Mouse (Mus musculus): ENCODE data around the gene Slc25a13.

The Slc25a13 gene

DNA sequence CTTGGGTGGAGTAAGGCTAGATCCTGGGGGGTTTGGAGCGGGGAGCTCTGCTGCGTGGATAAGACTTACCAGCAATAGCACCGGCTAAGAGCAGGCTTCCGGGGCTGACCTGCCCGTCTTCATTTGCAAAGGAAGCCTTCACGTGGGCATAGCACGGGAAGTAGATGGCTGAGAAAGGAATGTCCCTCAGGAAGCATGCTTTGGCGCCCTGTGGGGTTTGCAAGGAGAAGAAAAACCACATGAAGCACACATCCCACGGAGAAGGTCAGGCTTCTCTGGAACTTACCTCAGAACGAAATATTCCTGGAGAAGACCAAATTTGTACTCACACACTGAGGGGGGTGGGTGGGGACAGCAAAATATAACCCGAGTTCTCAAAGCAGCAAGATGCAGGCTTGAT, 164.3 kb downstream of the Slc25a13 start:
- no peak for DNase-seq (ENCODE audit: inconsistent age in 2 of 2, low spot score in 1 of 2)

GRCm38 (mm10) chr6:6046729-6047424, 170.1 kb downstream of the Slc25a13 start:
- no peak for DNase-seq (ENCODE audit: inconsistent age in 2 of 2, low spot score in 1 of 2)

DNA sequence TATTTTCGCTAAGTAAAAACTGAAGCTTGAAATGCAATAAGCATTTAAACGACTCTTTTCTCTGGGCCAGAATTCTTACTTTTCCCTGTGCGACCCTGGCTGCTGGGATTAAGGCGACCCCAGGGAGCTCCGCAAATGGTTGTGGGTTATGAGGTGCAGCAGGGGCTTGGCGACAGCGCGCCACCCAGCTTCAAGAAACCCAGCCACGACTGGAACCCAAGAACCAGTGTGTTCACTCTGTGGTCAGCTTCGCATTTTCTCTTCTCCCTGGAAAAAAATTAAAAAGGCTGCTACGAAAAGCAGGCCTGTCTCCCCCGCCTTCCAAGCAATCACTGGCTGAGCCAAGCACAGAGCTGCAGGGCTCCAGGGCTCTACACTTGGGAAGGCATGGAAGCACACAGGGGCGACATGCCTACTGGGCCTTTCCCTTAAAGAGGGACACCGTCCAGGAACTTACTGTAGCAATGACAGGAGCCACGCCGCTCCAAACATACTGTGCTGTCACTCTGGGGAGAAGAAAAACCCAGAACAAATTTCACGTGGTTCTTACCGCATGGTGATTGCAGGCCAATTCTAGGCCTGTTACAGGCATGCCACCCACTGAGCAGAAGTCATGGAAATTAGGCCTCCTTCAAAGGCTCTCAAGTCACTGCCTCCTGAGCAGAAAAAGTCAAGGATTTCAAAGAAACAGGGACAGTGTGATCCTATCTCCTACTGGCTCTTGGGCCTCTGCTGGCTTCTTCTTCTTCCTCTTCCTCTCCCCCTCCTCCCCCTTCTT, 178.0 kb downstream of the Slc25a13 start:
- DNase-seq (ENCODE audit: inconsistent age in 2 of 2, low spot score in 1 of 2) = no peak

GRCm38 (mm10) chr6:6027664-6028063, 189.3 kb downstream of the Slc25a13 start:
- DNase-seq (ENCODE audit: inconsistent age in 2 of 2, low spot score in 1 of 2) = no peak

DNA sequence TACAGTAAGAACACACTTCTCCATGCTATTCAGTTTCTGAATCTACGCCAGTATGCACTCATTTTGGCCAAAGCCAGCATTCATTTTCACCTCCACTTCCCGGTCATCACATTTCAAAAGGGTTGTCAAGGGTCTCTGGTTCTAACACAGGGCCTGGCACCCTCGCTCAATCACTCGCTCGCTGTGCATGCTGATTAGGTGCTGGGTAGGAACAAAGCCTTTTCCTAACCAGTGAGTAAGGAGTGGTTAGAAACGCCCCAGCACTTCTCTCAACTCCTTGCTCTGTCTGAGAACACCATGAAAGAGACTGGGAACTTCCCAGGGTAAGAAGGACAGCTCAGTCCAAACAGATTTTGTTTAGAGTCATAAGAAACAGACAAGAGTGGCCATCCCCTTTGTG, 193.0 kb downstream of the Slc25a13 start:
- DNase-seq (ENCODE audit: inconsistent age in 2 of 2, low spot score in 1 of 2) = no peak

DNA sequence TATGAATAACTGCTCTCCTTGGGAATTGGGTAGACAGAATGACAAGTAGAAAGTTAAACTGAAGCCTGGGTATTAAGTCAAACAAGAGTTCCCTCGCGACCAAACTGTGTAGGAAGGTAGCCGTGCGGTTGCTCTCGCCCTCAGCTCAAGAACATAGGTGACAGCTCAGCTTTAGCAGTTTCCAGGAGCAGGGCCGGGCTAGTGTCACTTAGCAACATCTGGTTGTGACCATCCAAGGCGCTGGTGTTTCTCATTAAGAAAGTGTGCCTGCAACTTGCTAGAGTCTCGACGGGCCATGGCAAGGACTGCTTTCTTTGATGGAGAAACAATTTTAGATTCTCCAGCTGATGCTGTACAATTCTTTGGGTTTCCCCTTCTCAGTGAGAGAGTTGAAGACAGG, 200.0 kb downstream of the Slc25a13 start:
- DNase-seq (ENCODE audit: inconsistent age in 2 of 2, low spot score in 1 of 2) = no peak

DNA sequence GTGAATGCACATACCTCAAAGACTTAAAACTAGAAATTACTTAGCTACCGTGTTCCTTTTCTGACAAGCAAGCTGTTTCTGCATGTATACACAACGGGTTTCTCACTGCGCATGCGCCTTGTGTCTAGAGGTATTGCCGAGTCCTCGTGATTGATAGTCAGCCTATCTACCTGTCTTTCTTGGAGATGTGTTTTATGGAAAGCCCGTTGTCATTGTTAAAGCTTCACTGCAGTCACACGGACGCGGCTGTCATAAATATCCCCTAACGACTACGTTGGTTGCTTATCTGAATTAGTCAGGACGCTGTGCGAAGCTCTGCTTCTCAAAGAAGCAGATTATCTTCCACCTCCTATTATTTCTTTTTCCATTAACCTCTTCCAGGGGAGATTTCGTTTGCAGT, 201.4 kb downstream of the Slc25a13 start:
- DNase-seq (ENCODE audit: inconsistent age in 2 of 2, low spot score in 1 of 2) = no peak

- DNase-seq (ENCODE audit: inconsistent age in 2 of 2, low spot score in 1 of 2) = no peak
Observed at GRCm38 (mm10) chr6:6011364-6011763, 205.6 kb downstream of the Slc25a13 start.

DNA sequence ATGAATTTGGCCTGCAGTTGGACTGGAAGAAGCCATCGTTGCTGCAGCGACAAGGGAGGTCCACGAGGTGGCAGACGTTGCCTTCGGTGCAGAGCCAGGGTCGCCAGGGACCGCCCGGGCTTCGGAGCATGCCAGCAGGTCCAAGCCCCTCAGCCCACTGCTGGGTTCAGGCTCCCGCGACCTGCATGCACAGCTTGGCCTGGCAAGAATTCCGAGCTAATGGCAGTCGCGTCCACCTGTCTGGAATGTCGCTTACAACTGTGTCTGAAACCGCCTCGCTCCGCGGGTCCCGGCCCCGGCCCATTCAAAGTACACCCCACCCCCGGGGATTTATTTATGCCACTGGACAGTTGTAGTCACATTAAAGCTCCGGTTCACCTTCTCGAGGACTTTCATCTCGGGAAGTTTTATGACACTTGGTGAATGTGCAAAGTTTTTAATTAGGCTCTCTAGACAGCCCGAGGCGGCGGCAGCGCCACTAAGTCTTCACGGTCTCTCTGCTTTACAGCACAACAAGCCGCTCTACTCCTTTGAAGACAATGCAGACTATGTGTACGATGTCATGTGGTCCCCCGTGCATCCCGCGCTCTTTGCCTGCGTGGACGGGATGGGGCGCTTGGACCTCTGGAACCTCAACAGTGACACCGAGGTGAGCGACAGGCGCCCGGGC, 211.1 kb downstream of the Slc25a13 start:
- DNase-seq (ENCODE audit: inconsistent age in 2 of 2, low spot score in 1 of 2) = peak; percentile 60 to 87

- DNase-seq (ENCODE audit: inconsistent age in 2 of 2, low spot score in 1 of 2) = no peak
Observed at GRCm38 (mm10) chr6:6004756-6005485, 212.1 kb downstream of the Slc25a13 start.

GRCm38 (mm10) chr6:6002061-6002460, 214.9 kb downstream of the Slc25a13 start:
- DNase-seq (ENCODE audit: inconsistent age in 2 of 2, low spot score in 1 of 2) = no peak

- DNase-seq (ENCODE audit: inconsistent age in 2 of 2, low spot score in 1 of 2) = no peak
Observed at GRCm38 (mm10) chr6:5997535-5997934, 219.4 kb downstream of the Slc25a13 start.

- DNase-seq (ENCODE audit: inconsistent age in 2 of 2, low spot score in 1 of 2) = no peak
Observed at GRCm38 (mm10) chr6:5993056-5993455, 223.9 kb downstream of the Slc25a13 start.

DNA sequence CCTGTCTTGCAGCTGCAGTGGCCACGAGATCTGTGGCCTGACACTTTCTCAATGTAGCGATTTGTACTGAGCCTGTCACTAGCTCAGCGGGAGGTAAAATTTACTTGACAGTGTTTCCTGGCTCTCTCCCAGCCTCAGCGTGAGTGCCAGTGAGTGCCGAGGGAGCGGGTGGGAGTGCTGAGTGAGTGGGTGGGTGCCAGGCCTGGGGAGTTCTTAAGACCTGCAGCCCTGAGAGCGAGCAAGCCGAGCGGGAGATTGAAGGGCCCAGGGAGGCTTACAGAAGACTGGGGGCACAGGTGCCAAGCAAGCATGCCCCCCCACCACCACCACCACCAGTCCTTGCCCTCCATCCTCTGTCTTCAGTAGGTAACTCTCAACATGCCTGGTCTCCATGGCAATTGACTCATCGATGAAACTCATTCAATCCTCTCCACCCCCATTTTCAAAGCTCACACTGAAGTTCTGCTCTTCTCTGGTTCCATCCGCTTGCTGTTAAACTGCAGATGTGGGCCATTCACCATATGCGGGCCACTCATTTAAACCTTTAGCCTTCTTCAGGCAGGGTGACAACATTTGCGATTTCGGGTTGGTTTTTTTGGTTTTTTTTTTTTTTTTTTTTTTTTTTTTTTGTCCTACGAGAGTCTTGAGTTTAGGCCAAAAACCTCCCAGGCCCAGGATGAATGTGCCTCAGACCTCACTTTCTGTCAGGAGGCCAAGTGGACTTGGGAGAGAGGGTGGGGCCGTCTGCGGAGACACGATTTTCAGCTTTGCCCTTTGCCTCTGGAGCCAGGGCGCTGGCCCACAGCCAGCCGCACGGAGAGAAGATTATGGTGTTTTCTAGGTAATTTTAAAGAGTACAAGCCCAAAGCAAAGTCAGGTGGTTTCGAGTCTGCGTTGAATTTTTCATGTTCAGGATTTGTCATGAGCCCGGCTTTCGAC, 224.9 kb downstream of the Slc25a13 start:
- DNase-seq (ENCODE audit: inconsistent age in 2 of 2, low spot score in 1 of 2) = peak; percentile 38 to 74

DNA sequence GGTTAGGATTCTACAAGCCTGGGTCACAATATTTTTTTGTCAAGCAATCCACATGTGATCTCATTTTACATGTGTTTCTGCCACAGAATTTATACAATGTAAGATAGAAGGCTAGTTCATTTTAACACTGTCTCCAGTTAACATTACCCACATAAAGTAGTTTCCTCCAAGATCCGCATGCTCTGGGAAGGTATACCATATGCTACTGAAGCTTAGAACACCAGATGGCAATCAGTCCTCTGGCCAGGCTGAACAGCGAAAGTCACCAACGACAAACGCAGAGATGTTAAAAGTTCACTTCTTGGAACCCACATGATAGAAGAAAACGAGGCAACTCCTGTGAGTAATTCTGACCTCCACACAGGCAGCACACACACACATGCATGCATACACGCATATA, 225.7 kb downstream of the Slc25a13 start:
- no peak for DNase-seq (ENCODE audit: inconsistent age in 2 of 2, low spot score in 1 of 2)
